Comparison of ENCODE assay signal across 8 mouse cellular contexts in the genomic region with DNA sequence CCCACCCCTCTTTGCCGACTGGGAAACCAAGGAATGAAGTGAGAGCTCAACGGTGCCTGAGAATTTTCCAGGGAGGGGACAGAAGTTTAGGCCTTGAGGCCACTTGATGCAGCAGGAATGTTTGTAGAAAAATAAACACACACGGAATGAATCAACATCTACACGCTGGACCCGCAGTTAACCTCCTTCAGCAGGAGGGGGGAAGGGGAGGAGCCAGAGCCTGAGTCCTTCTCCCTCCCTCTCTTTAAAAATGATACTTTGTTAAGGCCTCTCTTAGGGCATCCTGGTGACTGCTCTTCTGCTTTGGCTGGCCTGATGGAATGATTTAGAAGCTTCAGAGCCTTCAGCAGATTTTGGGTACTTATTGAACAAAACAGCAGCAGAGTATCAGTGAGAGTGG.
A peak's percentile ranks its signal among the peaks of the same experiment; 100 is the strongest.
DNase-seq lines count a peak whose midpoint lies in the region; ATAC-seq and TF ChIP-seq lines count a peak whose summit lies in the region.
"Had no signal": no experiment of that assay in that cellular context is flagged by ENCODE, and none has a peak within 500 bp of the region (broad histone marks: within the 10 kb centered on the region; RNA-seq: fewer than 3 reads in every experiment).

No protein-coding gene starts in this region.

- TF ChIP-seq CTCF in forebrain, postnatal 0 days (IDR thresholded peaks at IDR 0.05; ENCODE audit: low read depth), result no peak

- H3K27ac ChIP-seq in heart, embryonic 16.5 days (ENCODE audit: low read length), result peak overlapping the region; percentile 61; the same call in 1 of the 2 replicates
- no peak overlapping the region for H3K27ac ChIP-seq in liver, embryonic 15.5 days (replicated peaks)
- no peak overlapping the region for H3K27ac ChIP-seq in forebrain, postnatal 0 days (ENCODE audit: low read depth, low read length)
- no peak overlapping the region for H3K27ac ChIP-seq in hindbrain, embryonic 13.5 days

- peaks cover 59% of the 10 kb centered on the region for H3K4me1 ChIP-seq in heart, embryonic 16.5 days (ENCODE audit: control insufficient read depth, insufficient read depth, low read length)
- H3K4me1 ChIP-seq in liver, embryonic 15.5 days (replicated peaks), result peaks cover 23% of the 10 kb centered on the region; the same call in 1 of the 2 replicates
- H3K4me1 ChIP-seq in forebrain, postnatal 0 days (ENCODE audit: insufficient read depth), result no peaks in the 10 kb centered on the region
- no peaks in the 10 kb centered on the region for H3K4me1 ChIP-seq in hindbrain, embryonic 13.5 days (replicated peaks)

- H3K9ac ChIP-seq in heart, embryonic 16.5 days (ENCODE audit: low read length), result peak overlapping the region; percentile 39; the same call in 1 of the 2 replicates
- no peak overlapping the region for H3K9ac ChIP-seq in liver, embryonic 15.5 days
- H3K9ac ChIP-seq in forebrain, postnatal 0 days, result no peak overlapping the region
- no peak overlapping the region for H3K9ac ChIP-seq in hindbrain, embryonic 13.5 days

- no peak overlapping the region for H3K4me3 ChIP-seq in heart, embryonic 16.5 days (ENCODE audit: low read length)
- H3K4me3 ChIP-seq in liver, embryonic 15.5 days (replicated peaks), result no peak overlapping the region
- H3K4me3 ChIP-seq in forebrain, postnatal 0 days (ENCODE audit: low read depth, low read length), result no peak overlapping the region
- no peak overlapping the region for H3K4me3 ChIP-seq in hindbrain, embryonic 13.5 days

- no peaks in the 10 kb centered on the region for H3K27me3 ChIP-seq in heart, embryonic 16.5 days (ENCODE audit: control insufficient read depth, insufficient read depth, low read length)
- H3K27me3 ChIP-seq in liver, embryonic 15.5 days, result no peaks in the 10 kb centered on the region
- no peaks in the 10 kb centered on the region for H3K27me3 ChIP-seq in forebrain, postnatal 0 days (ENCODE audit: insufficient read depth, low read length)
- peaks cover 55% of the 10 kb centered on the region for H3K27me3 ChIP-seq in hindbrain, embryonic 13.5 days

- no peaks in the 10 kb centered on the region for H3K9me3 ChIP-seq in heart, embryonic 16.5 days (replicated peaks; ENCODE audit: control insufficient read depth, low read length)
- no peaks in the 10 kb centered on the region for H3K9me3 ChIP-seq in liver, embryonic 15.5 days (replicated peaks)
- H3K9me3 ChIP-seq in forebrain, postnatal 0 days (ENCODE audit: low read length), result no peaks in the 10 kb centered on the region
- peaks cover 6% of the 10 kb centered on the region; the same call in 1 of the 2 replicates for H3K9me3 ChIP-seq in hindbrain, embryonic 13.5 days

- DNase-seq in 3134 (ENCODE audit: extremely low read depth, insufficient read length, low spot score), result peak; percentile 65
- peak; percentile 92 for DNase-seq in 3T3-L1 (ENCODE audit: low read depth, low spot score)
- DNase-seq in ovary, postnatal 14 days (ENCODE audit: low spot score), result no peak
- no peak for DNase-seq in forebrain, postnatal 0 days
- DNase-seq: gastrocnemius, postnatal 36 days had no signal

- H3K4me2 ChIP-seq in heart, embryonic 16.5 days (ENCODE audit: low read depth, low read length), result peak overlapping the region; percentile 46
- H3K4me2 ChIP-seq in liver, embryonic 15.5 days, result peak overlapping the region; percentile 13; the same call in 1 of the 2 replicates
- H3K4me2 ChIP-seq in forebrain, postnatal 0 days (ENCODE audit: low read depth), result no peak overlapping the region
- no peak overlapping the region for H3K4me2 ChIP-seq in hindbrain, embryonic 13.5 days

- no peaks in the 10 kb centered on the region for H3K36me3 ChIP-seq in heart, embryonic 16.5 days (ENCODE audit: control insufficient read depth, insufficient read depth)
- no peaks in the 10 kb centered on the region for H3K36me3 ChIP-seq in liver, embryonic 15.5 days (replicated peaks)
- no peaks in the 10 kb centered on the region for H3K36me3 ChIP-seq in forebrain, postnatal 0 days (ENCODE audit: insufficient read depth)
- H3K36me3 ChIP-seq in hindbrain, embryonic 13.5 days, result no peaks in the 10 kb centered on the region; the same call in 1 of the 2 replicates

- WGBS in heart, embryonic 16.5 days, result 11% methylated on average over 5 of the region's 5 CpGs
- WGBS in liver, embryonic 15.5 days (ENCODE audit: insufficient replicate concordance), result 11% methylated on average over 5 of the region's 5 CpGs
- WGBS in forebrain, postnatal 0 days, result 36% methylated on average over 5 of the region's 5 CpGs
- 35% methylated on average over 5 of the region's 5 CpGs for WGBS in hindbrain, embryonic 13.5 days

- ATAC-seq in heart, embryonic 16.5 days (replicated peaks; ENCODE audit: extremely low read depth, insufficient read depth, low FRiP score), result no peak
- no peak for ATAC-seq in liver, embryonic 15.5 days (ENCODE audit: insufficient read depth)
- no peak for ATAC-seq in forebrain, postnatal 0 days
- ATAC-seq in hindbrain, embryonic 13.5 days (ENCODE audit: low FRiP score), result no peak

Comparison
In these comparisons a context has a peak if more than half of its experiments do, and no peak if none do; other contexts are left out.
1. DNase-seq: peak in 3134 (single experiment) and 3T3-L1 (single experiment); none in ovary, postnatal 14 days (single experiment) and forebrain, postnatal 0 days (single experiment).
2. H3K4me2 ChIP-seq: peak in heart, embryonic 16.5 days (single experiment) and liver, embryonic 15.5 days (single experiment); none in forebrain, postnatal 0 days (single experiment) and hindbrain, embryonic 13.5 days (single experiment).